ENCODE assay signal across 23 mouse cellular contexts in genomic region chr8:94819671-94820179, GRCm38 (mm10). TPM values are rescaled to one million over a fixed set of nuclear protein-coding genes. Genes with fewer than 3 reads are reported as not detected.
A peak's percentile ranks its signal among the peaks of the same experiment; 100 is the strongest.
DNase-seq lines count a peak whose midpoint lies in the region; ATAC-seq and TF ChIP-seq lines count a peak whose summit lies in the region.
"Had no signal": no experiment of that assay in that cellular context is flagged by ENCODE, and none has a peak within 500 bp of the region (broad histone marks: within the 10 kb centered on the region; RNA-seq: fewer than 3 reads in every experiment).

No protein-coding gene starts in this region.

- no peak for DNase-seq in kidney, postnatal 0 days (ENCODE audit: low spot score)
- no peak for DNase-seq in kidney, postnatal 10 days
- DNase-seq in liver, adult 2 months (ENCODE audit: extremely low read depth, low read depth, low spot score): peak; percentile 91
- no peak for DNase-seq in liver, embryonic 14.5 days (ENCODE audit: low read depth in 3 of 3, low spot score in 3 of 3)
- peak; percentile 22 for DNase-seq in yolk sac, embryonic 10.5 days (ENCODE audit: low spot score)
- DNase-seq in cerebellum, adult 8-10 months: no peak
- no peak for DNase-seq in left cerebral cortex, postnatal 36 days (ENCODE audit: low spot score in 2 of 2)
- DNase-seq: adrenal gland, postnatal 14 days; cerebellum, adult 11-12 months; cerebellum, adult 9-11 months; cerebellum, postnatal 36 days; heart, adult 18-20 months had no signal

- no peaks in the 10 kb centered on the region for H3K9me3 ChIP-seq in kidney, postnatal 0 days (replicated peaks; ENCODE audit: low read length)
- H3K9me3 ChIP-seq in liver, embryonic 14.5 days (ENCODE audit: control insufficient read depth, low read length): no peaks in the 10 kb centered on the region
- H3K9me3 ChIP-seq: forebrain, embryonic 10.5 days; heart, embryonic 10.5 days; hindbrain, embryonic 12.5 days had no signal

- 0 out of 2 replicates have a peak, but pooled peaks cover 12% of the 10 kb centered on the region for H3K36me3 ChIP-seq in kidney, postnatal 0 days (ENCODE audit: insufficient read depth, low read length)
- H3K36me3 ChIP-seq in liver, adult 2 months (ENCODE audit: control insufficient read depth, insufficient read depth, low read length): peaks cover 18% of the 10 kb centered on the region
- peaks cover 29% of the 10 kb centered on the region for H3K36me3 ChIP-seq in liver, embryonic 14.5 days (replicated peaks; ENCODE audit: control insufficient read depth, insufficient read depth, low read depth)

- intact Hi-C loops in left cerebral cortex, postnatal 36 days (cut with DNase I): loop anchor here (10.0 kb wide), 1 partner anchor 215 kb away; the partner anchor contains the start of genes Fam192a and Rspry1

- no peak overlapping the region for H3K4me2 ChIP-seq in kidney, postnatal 0 days (ENCODE audit: low read length)
- H3K4me2 ChIP-seq in liver, embryonic 14.5 days (ENCODE audit: low read depth): no peak overlapping the region
- H3K4me2 ChIP-seq: hindbrain, embryonic 12.5 days had no signal

- H3K27ac ChIP-seq in kidney, postnatal 0 days: no peak overlapping the region
- H3K27ac ChIP-seq in liver, adult 2 months (replicated peaks; ENCODE audit: insufficient read depth, low read depth, low read length): peak overlapping the region; percentile 59
- no peak overlapping the region for H3K27ac ChIP-seq in liver, embryonic 14.5 days
- H3K27ac ChIP-seq: forebrain, embryonic 10.5 days; heart, embryonic 10.5 days; hindbrain, embryonic 12.5 days had no signal

- TF ChIP-seq CTCF in kidney, postnatal 0 days (IDR thresholded peaks at IDR 0.05; ENCODE audit: low read depth): no peak
- TF ChIP-seq CTCF in liver, adult 2 months (IDR thresholded peaks at IDR 0.05; ENCODE audit: low read depth, low read length): no peak
- no peak for TF ChIP-seq CTCF in liver, embryonic 14.5 days (IDR thresholded peaks at IDR 0.05; ENCODE audit: low read depth)

- TF ChIP-seq EP300 in liver, embryonic 14.5 days (IDR thresholded peaks at IDR 0.05; ENCODE audit: low read depth): no peak; the same call in 1 of the 2 replicates

- H3K9ac ChIP-seq in kidney, postnatal 0 days (ENCODE audit: low read depth, low read length): 0 out of 2 replicates have a peak overlapping the region, but pooled peaks have one; percentile 9
- H3K9ac ChIP-seq in liver, adult 2 months (ENCODE audit: low read depth, low read length): no peak overlapping the region
- H3K9ac ChIP-seq in liver, embryonic 14.5 days (replicated peaks): no peak overlapping the region
- H3K9ac ChIP-seq: hindbrain, embryonic 12.5 days had no signal

- WGBS in kidney, postnatal 0 days: 81% methylated on average over 6 of the region's 6 CpGs
- 21% methylated on average over 6 of the region's 6 CpGs for WGBS in liver, adult 2 months
- WGBS in liver, embryonic 14.5 days (ENCODE audit: insufficient replicate concordance): 31% methylated on average over 6 of the region's 6 CpGs

- no peak for TF ChIP-seq POLR2A in liver, adult 2 months (IDR thresholded peaks at IDR 0.05; ENCODE audit: extremely low read depth, insufficient read depth, low read length)

- no peak overlapping the region for H3K4me3 ChIP-seq in kidney, postnatal 0 days (replicated peaks; ENCODE audit: low read depth, low read length)
- H3K4me3 ChIP-seq in liver, adult 2 months (ENCODE audit: insufficient read depth, low read depth, low read length): no peak overlapping the region
- no peak overlapping the region for H3K4me3 ChIP-seq in liver, embryonic 14.5 days (ENCODE audit: insufficient read depth in 1 of 2, low read depth in 2 of 2, low read length in 2 of 2)
- H3K4me3 ChIP-seq: erythroblast, embryonic 14.5 days; forebrain, embryonic 10.5 days; heart, embryonic 10.5 days; hindbrain, embryonic 12.5 days had no signal

- no peaks in the 10 kb centered on the region for H3K79me2 ChIP-seq in liver, adult 2 months (ENCODE audit: control insufficient read depth, insufficient read depth, low read length)

- no peaks in the 10 kb centered on the region for H3K4me1 ChIP-seq in kidney, postnatal 0 days (replicated peaks; ENCODE audit: insufficient read depth, low read length)
- H3K4me1 ChIP-seq in liver, adult 2 months (ENCODE audit: control insufficient read depth, insufficient read depth, low read length): peaks cover 4% of the 10 kb centered on the region; the same call in 1 of the 2 replicates
- peaks cover 0 to 7% of the 10 kb centered on the region in 2 experiments; a peak in 2 of 4 replicates for H3K4me1 ChIP-seq in liver, embryonic 14.5 days (replicated peaks; ENCODE audit: control insufficient read depth in 2 of 2, insufficient read depth in 2 of 2, low read length in 1 of 2)
- H3K4me1 ChIP-seq: hindbrain, embryonic 12.5 days had no signal

- ATAC-seq in kidney, postnatal 0 days (replicated peaks; ENCODE audit: low FRiP score, low read depth): no peak
- peak; percentile 33; the same call in 1 of the 2 replicates for ATAC-seq in liver, embryonic 14.5 days (ENCODE audit: insufficient read depth)
- ATAC-seq: activated CD4-positive, CD25-positive, alpha-beta regulatory T cell, adult 4 months; forebrain, embryonic 14.5 days; hindbrain, embryonic 16.5 days; Patski had no signal

- no peaks in the 10 kb centered on the region for H3K27me3 ChIP-seq in kidney, postnatal 0 days (ENCODE audit: insufficient read depth, low read length)
- no peaks in the 10 kb centered on the region for H3K27me3 ChIP-seq in liver, adult 2 months (ENCODE audit: control insufficient read depth, insufficient read depth, low read length)
- H3K27me3 ChIP-seq in liver, embryonic 14.5 days (ENCODE audit: control insufficient read depth, insufficient read depth, low read length): no peaks in the 10 kb centered on the region
- H3K27me3 ChIP-seq: CH12.LX; hindbrain, embryonic 12.5 days; Patski had no signal

RNA-seq across cellular contexts. Expression of gene Ccl17, which starts 9.5 kb away (rescaled TPM):
- polyA plus RNA-seq in kidney, postnatal 0 days (2015; fragmentation: Nextera tagmentation; extraction: Ambion mirVana): 0.69 and 1.2 TPM in 2 replicates
- total RNA-seq in liver, adult 2 months (2014; rRNA removed): not detected in 2 replicates
- polyA plus RNA-seq in liver, adult 2 months (2012; rRNA removed): 0.21 and 0.22 TPM in 2 replicates
- 0.11 and 0.34 TPM in 2 replicates for polyA plus RNA-seq in liver, embryonic 14.5 days (2012; rRNA removed)
- not detected in 2 replicates for polyA plus RNA-seq in liver, embryonic 14.5 days (2014; fragmentation: Nextera tagmentation; extraction: Ambion mirVana)
- total RNA-seq in left cerebral cortex, postnatal 36 days (2021): 10 to 100 TPM; 10.7 to 12.0 TPM
- total RNA-seq: adrenal gland, postnatal 14 days; gastrocnemius, postnatal 4 days; heart, postnatal 25 days had no signal
- polyA plus RNA-seq: erythroblast, embryonic 14.5 days; forebrain, embryonic 10.5 days; hindbrain, embryonic 12.5 days had no signal

RNA-seq across cellular contexts. Expression of gene Coq9, which starts 18.4 kb away (rescaled TPM):
- polyA plus RNA-seq in kidney, postnatal 0 days (2015; fragmentation: Nextera tagmentation; extraction: Ambion mirVana): 101 and 108 TPM in 2 replicates
- 148 and 183 TPM in 2 replicates for total RNA-seq in liver, adult 2 months (2014; rRNA removed)
- polyA plus RNA-seq in liver, adult 2 months (2012; rRNA removed): 280 and 359 TPM in 2 replicates
- polyA plus RNA-seq in liver, embryonic 14.5 days (2012; rRNA removed): 38.5 and 39.8 TPM in 2 replicates
- 44.3 and 48.9 TPM in 2 replicates for polyA plus RNA-seq in liver, embryonic 14.5 days (2014; fragmentation: Nextera tagmentation; extraction: Ambion mirVana)
- total RNA-seq in left cerebral cortex, postnatal 36 days (2021): 10 to 100 TPM; 89.3 to 92.6 TPM

RNA-seq across cellular contexts. Expression of gene Ciapin1, which starts 18.4 kb away (rescaled TPM):
- 112 and 129 TPM in 2 replicates for polyA plus RNA-seq in kidney, postnatal 0 days (2015; fragmentation: Nextera tagmentation; extraction: Ambion mirVana)
- total RNA-seq in liver, adult 2 months (2014; rRNA removed): 9.5 and 11.9 TPM in 2 replicates
- polyA plus RNA-seq in liver, adult 2 months (2012; rRNA removed): 48.9 and 57.3 TPM in 2 replicates
- 20.4 and 23.7 TPM in 2 replicates for polyA plus RNA-seq in liver, embryonic 14.5 days (2012; rRNA removed)
- 38.4 and 46.3 TPM in 2 replicates for polyA plus RNA-seq in liver, embryonic 14.5 days (2014; fragmentation: Nextera tagmentation; extraction: Ambion mirVana)
- total RNA-seq in left cerebral cortex, postnatal 36 days (2021): 10 to 100 TPM; 67.6 to 73.5 TPM

RNA-seq across cellular contexts. Expression of gene Polr2c, which starts 37.5 kb away (rescaled TPM):
- 129 and 132 TPM in 2 replicates for polyA plus RNA-seq in kidney, postnatal 0 days (2015; fragmentation: Nextera tagmentation; extraction: Ambion mirVana)
- total RNA-seq in liver, adult 2 months (2014; rRNA removed): 27.4 and 31.7 TPM in 2 replicates
- 44.1 and 47.3 TPM in 2 replicates for polyA plus RNA-seq in liver, adult 2 months (2012; rRNA removed)
- 51.6 and 54.4 TPM in 2 replicates for polyA plus RNA-seq in liver, embryonic 14.5 days (2012; rRNA removed)
- polyA plus RNA-seq in liver, embryonic 14.5 days (2014; fragmentation: Nextera tagmentation; extraction: Ambion mirVana): 73.5 and 82.2 TPM in 2 replicates
- total RNA-seq in left cerebral cortex, postnatal 36 days (2021): 10 to 100 TPM; 67.1 to 72.7 TPM

RNA-seq across cellular contexts. Expression of gene Cx3cl1, which starts 47.9 kb away (rescaled TPM):
- 21.5 and 23.4 TPM in 2 replicates for polyA plus RNA-seq in kidney, postnatal 0 days (2015; fragmentation: Nextera tagmentation; extraction: Ambion mirVana)
- total RNA-seq in liver, adult 2 months (2014; rRNA removed): 0.55 and 1.0 TPM in 2 replicates
- 0.82 and 1.1 TPM in 2 replicates for polyA plus RNA-seq in liver, adult 2 months (2012; rRNA removed)
- 0.11 and 0.12 TPM in 2 replicates for polyA plus RNA-seq in liver, embryonic 14.5 days (2012; rRNA removed)
- 0.33 and 0.34 TPM in 2 replicates for polyA plus RNA-seq in liver, embryonic 14.5 days (2014; fragmentation: Nextera tagmentation; extraction: Ambion mirVana)
- 100 to 1,000 TPM; 622 to 723 TPM for total RNA-seq in left cerebral cortex, postnatal 36 days (2021)
- polyA plus RNA-seq: activated CD4-positive, CD25-positive, alpha-beta regulatory T cell, adult 4 months had no signal

Comparison
In these comparisons a context has a peak if more than half of its experiments do, and no peak if none do; other contexts are left out.
1. DNase-seq: peak in liver, adult 2 months (single experiment) and yolk sac, embryonic 10.5 days (single experiment); none in kidney, postnatal 0 days (single experiment), kidney, postnatal 10 days (single experiment), liver, embryonic 14.5 days (0 of 3), cerebellum, adult 8-10 months (single experiment) and left cerebral cortex, postnatal 36 days (0 of 2).